Mouse (Mus musculus): ENCODE results near the gene Rce1. TPM values are rescaled to one million over a fixed set of nuclear protein-coding genes. Genes with fewer than 3 reads are reported as not detected.
"Not testable (repeated sequence)": the region's sequence is repeated elsewhere in the genome, so short reads cannot be mapped to it uniquely, and the experiment has no call there.

Rce1 gene
- total RNA-seq, 2 experiments from 2014 or later = 14.9 to 16.2 TPM

DNA sequence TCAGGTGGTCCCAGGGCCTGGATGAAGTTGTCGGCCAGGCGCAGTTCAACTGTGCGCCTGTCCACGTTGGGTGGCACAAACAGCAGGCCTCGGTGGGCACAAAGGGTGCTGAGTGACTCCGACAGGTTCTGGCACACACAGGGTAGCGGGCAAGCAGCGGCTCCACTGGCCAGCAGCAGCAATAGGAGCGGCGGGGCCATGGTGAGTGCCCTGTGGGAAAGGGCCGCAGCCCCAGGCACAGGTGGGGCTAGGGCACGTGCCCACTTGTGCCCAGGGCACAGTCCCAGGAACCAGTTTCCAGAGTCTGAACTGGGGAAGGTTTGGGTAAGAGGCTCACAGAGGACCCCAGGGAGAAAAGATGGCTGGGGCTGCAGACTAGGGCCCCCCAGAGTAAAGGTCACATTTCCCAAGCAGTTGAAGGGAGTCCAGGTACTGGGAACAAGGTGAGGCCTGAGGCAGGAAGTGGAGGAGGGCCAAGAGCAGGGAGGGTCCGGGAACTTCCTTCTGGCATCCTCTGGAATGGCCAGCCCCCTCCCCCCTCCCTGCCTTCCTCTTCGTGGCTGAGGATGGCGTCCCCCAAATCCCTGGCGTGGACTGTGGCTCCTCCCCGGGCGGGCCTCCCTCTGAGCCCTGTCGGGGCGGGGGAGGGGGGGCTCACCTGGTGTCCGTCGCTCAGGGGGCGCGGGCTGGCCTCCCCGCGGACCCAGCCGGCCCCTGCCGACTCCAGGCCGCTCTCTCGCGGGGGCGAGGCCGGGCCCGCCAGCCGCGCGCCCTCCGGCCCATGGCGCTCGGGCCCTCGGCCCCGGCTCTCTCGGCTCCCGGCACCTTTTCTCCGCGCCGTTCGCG, 10.9 kb downstream of the Rce1 start:
- intact Hi-C loops (cut with DNase I) = no loop called here
- DNase-seq = no peak

DNA sequence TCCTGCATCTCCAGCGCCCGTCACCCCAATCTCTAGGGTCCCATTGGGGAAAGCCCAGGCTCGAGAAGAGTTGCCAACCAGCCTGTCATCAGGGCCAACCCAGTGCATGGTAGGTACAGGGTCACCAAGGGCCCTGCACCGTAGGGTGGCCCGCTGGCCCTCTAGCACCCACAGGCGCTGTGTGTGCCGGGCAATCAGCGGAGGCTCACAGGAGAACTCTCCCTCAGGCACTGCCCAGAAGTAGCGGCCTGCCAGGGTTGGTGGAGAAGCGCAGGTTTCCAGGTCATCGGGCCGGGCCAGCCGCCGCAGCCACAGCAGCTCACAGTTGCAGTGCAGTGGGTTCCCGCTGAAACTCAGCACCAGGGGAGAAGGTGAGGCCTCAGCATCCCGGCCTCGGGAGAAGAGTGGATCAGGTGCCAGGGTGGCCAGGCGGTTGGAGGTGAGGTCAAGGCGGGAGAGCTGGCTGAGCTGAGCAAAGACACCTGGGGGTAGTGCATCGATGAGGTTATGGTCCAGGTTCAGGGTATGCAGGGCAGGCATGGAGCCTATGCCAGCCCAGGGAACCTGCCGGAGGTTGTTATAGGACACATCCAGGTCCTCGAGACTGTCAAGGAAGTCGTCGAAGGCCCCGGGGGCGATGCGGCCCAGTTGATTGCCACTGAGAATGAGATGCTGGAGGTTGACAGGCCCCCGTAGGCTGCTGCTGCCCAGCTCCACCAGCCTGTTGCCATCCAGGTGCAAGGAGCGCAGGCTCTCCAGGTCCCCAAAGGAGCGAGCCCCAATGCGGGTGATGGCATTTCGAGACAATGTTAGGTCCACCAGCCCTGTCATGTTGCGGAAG, 11.8 kb downstream of the Rce1 start:
- DNase-seq = no peak
- intact Hi-C loops (cut with DNase I) = no loop called here

- intact Hi-C loops (cut with DNase I) = no loop called here
- DNase-seq = no peak
Measured at GRCm38 (mm10) chr19:4612181-4612961, 13.1 kb downstream of the Rce1 start.

DNA sequence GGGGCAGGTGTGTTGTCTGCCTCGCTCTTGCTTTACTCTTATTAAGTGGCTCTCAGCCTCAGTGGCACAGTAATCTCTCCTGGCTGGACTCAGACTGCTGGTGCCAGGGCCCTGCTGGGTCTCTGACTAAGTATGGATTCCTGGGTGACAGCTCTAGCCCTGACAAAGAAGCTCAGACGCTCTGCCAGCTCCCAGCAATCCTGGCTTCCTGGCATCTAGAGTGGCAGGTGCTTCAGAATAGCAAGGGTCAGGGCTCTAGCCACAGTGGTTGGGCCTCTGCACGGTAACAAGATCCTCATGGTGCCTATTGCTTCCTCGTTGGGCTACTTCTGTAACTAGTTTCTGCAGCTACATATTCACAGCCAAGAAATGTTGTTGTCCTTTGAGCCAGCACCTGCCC, 15.3 kb downstream of the Rce1 start:
- peak; percentile 48 to 56 for DNase-seq
- intact Hi-C loops (cut with DNase I) = no loop called here

GRCm38 (mm10) chr19:4608511-4608910, 16.9 kb downstream of the Rce1 start:
- no peak for DNase-seq
- intact Hi-C loops (cut with DNase I) = no loop called here

DNA sequence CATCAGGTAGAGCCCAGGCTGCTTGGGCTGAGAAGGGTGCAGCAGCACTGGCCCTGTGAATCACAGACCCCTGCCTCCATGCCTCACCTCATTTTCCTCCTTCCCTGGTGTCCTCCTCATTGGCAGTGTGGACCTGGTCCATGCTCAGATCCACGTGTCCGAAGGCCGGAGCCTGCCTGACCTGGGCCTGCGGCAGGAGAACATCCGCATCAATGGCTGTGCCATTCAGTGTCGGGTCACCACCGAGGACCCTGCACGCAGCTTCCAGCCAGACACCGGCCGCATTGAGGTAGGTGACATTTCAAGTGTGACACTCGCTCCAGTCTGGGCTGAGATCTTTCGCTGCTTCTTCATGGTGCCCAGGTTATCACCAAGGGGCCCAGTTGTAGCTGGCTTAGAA, 18.0 kb downstream of the Rce1 start:
- intact Hi-C loops (cut with DNase I) = no loop called here
- DNase-seq = no peak

DNA sequence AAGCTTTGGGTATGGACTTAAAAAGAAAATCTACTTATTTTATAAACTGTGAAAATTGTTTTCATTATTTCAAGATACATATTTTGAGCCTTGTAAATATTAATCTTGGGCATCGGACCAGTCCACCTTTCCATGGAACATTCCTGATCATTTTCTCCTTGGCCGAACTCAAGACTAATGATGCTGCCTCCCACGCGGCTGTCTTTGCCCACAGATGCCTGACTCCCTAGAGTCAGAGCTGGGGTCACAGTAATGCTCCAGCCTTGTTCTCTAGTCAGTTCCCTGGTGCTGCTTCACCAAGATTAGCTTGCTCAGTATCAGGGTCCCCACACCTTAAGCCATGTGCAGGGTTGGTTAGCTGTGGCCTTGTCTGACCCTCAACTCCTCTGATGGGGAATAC, 19.8 kb downstream of the Rce1 start:
- intact Hi-C loops (cut with DNase I) = no loop called here
- no peak for DNase-seq

GRCm38 (mm10) chr19:4603801-4604723, 21.4 kb downstream of the Rce1 start:
- intact Hi-C loops (cut with DNase I) = no loop called here
- peak; percentile 34 to 55 for DNase-seq

- DNase-seq = no peak
- intact Hi-C loops (cut with DNase I) = no loop called here
Measured at GRCm38 (mm10) chr19:4602459-4602858, 23.0 kb downstream of the Rce1 start.

GRCm38 (mm10) chr19:4596071-4596470, 29.4 kb downstream of the Rce1 start:
- DNase-seq = no peak
- intact Hi-C loops (cut with DNase I) = no loop called here

DNA sequence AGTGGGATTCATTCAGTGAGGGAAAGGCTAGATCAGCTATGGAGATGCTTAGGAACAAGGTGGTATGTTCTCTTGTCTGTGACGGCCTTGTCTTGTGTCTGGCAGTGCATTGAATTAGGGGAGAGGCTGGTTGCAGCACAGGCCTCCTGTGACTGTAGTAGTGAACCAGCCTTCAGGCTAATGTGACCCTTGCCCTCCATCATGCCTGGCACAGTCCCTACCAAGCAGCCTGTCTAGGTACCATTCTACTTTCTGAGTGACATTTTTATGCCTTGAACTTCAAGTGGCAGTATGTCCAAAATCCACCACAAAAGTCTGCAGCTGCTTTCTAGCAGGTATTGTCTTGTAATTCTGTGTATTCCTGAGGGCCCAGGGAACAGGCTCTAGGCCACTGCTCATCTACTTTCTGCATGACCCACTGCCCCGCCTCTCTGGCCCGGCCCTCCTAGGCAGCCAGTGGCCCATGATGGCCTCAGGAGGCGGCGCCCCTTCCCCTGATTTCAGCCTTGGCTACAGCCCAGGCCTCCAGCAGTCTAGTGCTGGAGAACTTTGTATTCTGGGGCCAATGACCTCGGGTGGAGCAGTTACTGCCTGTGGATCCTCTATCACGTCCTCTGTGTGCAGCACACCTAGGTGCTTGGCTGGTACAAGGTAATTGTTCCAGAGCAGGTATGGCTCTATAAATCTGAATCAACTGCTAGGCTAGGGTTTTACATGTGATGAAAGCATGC, 31.5 kb downstream of the Rce1 start:
- intact Hi-C loops (cut with DNase I) = no loop called here

GRCm38 (mm10) chr19:4590025-4590424, 35.4 kb downstream of the Rce1 start:
- DNase-seq = no peak
- intact Hi-C loops (cut with DNase I) = no loop called here

More for the DNA sequence above, 31.5 kb downstream of the Rce1 start:
- no peak for DNase-seq

DNA sequence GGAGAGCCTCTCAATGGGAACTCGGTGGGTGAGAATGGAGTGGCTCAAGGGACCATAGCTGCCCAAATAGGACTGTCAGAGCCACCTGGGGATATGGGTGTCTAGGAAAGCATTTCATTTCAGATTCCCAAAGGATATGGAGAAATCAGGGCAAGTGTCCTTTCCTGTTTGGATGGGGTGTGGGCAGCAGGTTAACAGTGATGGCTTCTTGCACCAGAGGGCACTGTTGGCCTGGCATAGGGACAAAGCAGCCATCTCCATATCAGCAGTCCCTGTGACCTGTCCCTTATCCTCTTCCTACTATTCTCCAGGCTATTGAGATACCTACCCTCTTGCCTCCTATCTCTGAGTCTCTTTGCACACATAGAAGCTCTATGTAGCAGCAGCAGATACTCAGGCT, 36.4 kb downstream of the Rce1 start:
- DNase-seq = peak; percentile 24 to 36
- intact Hi-C loops (cut with DNase I) = no loop called here

DNA sequence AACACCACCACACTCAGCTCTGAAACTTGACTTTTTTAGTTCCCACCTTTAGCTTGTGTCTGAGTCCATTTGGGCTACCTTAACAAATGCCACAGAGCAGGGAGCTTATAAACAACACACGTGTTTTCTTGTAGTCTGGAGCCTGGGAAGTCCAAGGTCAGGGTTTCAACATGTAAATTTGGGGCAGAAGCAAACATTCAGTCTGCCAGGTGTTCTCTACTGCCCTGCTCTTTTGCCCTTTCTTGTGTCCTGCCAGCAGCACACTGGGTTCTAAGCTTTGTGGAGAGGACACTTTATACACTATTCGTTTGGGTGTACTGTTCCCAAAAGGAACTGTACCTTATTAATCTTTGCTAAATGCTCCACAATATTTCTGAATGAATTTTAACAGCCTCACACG, 37.0 kb downstream of the Rce1 start:
- intact Hi-C loops (cut with DNase I) = no loop called here
- DNase-seq = no peak

DNA sequence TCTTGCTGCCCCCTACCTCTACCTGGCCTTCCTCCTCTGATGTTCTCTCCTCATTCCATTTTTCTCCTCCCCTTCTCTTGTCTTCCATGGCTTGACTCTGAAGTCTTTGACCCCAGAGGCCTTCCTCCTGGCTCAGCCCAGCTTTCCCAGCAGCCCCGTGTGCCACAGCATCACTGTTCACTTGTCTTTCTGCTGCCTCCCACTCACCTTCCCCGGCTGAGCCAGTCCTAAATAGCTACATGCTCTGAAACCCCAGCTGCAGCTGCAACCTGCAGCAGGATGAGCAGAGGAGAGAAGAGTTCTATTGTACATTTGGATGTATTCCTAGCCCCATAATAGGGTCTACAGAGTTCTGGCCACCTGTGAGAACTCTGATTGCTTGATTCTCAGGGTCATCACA, 38.0 kb downstream of the Rce1 start:
- DNase-seq = no peak
- intact Hi-C loops (cut with DNase I) = no loop called here

DNA sequence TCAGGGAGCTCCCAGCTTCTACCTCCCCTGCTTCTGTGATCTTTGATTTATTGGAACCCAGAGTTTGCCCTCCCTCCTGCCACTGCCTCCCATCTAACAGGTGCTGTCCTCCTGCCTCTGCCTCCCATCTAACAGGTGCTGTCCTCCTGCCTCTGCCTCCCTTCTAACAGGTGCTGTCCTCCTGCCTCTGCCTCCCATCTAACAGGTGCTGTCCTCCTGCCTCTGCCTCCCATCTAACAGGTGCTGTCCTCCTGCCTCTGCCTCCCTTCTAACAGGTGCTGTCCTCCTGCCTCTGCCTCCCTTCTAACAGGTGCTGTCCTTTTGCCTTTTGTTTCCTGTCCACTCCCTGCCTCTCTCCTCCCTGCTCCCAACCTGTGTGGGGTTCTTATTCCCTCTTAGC, 38.7 kb downstream of the Rce1 start:
- intact Hi-C loops (cut with DNase I); DNase-seq: not testable (repeated sequence)

DNA sequence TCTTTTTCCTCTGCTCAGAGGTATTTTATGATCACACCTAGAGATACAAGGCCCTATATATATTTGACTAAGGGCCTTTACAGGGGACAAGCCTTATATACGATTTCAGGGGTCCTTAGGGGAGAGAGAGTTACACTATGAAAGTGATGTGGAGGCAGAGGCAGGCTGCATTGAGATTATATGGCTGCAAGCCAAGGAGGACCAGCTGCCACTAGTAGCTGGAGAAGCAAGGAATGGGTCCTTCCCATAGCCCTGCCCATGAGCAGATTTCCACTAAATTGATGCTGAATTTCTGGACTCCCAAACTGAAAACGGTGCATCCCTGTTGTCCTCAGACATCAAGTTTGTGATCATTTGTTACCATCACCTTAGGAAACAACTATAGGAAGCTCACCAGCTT, 41.6 kb downstream of the Rce1 start:
- intact Hi-C loops (cut with DNase I) = no loop called here
- no peak for DNase-seq

GRCm38 (mm10) chr19:4579296-4579695, 46.1 kb downstream of the Rce1 start:
- intact Hi-C loops (cut with DNase I) = no loop called here
- DNase-seq = no peak

DNA sequence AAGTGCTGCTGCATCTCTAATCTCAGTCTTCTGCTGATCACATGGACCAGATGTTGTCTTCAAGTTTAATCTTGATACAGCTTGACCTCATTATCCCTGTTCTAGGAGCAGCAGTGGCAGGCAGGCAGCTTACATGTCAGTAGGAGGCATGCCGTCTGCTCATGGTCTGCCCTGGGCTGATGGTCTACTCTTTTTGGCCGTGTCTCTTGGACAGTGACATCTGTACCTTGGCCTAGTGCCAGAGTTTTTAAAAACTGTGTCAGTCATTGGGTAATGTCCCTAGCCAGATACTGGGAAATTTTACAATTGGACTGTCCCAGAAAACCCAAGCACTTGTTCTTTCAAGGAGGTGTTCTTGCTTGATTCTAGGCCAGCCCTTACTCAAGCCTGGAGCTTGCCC, 46.6 kb downstream of the Rce1 start:
- peak; percentile 58 to 64 for DNase-seq
- intact Hi-C loops (cut with DNase I) = no loop called here
